Mouse (Mus musculus) forebrain, embryonic 16.5 days (tissue): ENCODE measurements around the gene Afap1. TPM values are rescaled to one million over a fixed set of nuclear protein-coding genes. Genes with fewer than 3 reads are reported as not detected.

Source experiments
- ATAC-seq: fragments of 200-750 bp; cut with Nextera tagmentation; 2 replicates; pipeline ENCODE4 v1.8.0; 2017; ENCODE audit warnings: mild to moderate bottlenecking, moderate library complexity
- H3K27ac ChIP-seq: fragments of 300-500 bp; sonication (generic); 2 replicates; pipeline ENCODE4 v1.5.1; 2014; ENCODE audit warnings: low read length, control low read depth
- H3K27me3 ChIP-seq: fragments of 300-500 bp; sonication (generic); replicated peaks from 2 replicates; pipeline ENCODE4 v1.6.1; 2014; ENCODE audit warnings: low read length; ENCODE audit not compliant: control insufficient read depth, insufficient read depth
- H3K36me3 ChIP-seq: fragments of 300-500 bp; sonication (generic); 2 replicates; pipeline ENCODE4 v1.6.1; 2014; ENCODE audit not compliant: control insufficient read depth, insufficient read depth
- H3K4me1 ChIP-seq: fragments of 300-500 bp; sonication (generic); replicated peaks from 2 replicates; pipeline ENCODE4 v1.6.1; 2014; ENCODE audit warnings: low read length; ENCODE audit not compliant: control insufficient read depth, insufficient read depth
- H3K4me2 ChIP-seq: fragments of 300-500 bp; sonication (generic); 2 replicates; pipeline ENCODE4 v1.6.1; 2014; ENCODE audit warnings: mild to moderate bottlenecking, low read length, control low read depth
- H3K4me3 ChIP-seq: fragments of 300-500 bp; sonication (generic); replicated peaks from 2 replicates; pipeline ENCODE4 v1.5.1; 2014; ENCODE audit warnings: mild to moderate bottlenecking, low read length, control low read depth
- H3K9ac ChIP-seq: fragments of 300-500 bp; sonication (generic); replicated peaks from 2 replicates; pipeline ENCODE4 v1.6.1; 2014; ENCODE audit warnings: low read depth, low read length, control low read depth
- H3K9me3 ChIP-seq: fragments of 300-500 bp; sonication (generic); 2 replicates; pipeline ENCODE4 v1.6.1; 2016; ENCODE audit warnings: low read length; ENCODE audit not compliant: control insufficient read depth
- WGBS: fragments of 180-500 bp; shearing (Covaris S2); extraction: QIAGEN DNeasy Blood & Tissue Kit; methylation state at CpG from one replicate; pipeline ENCODE4 v1.1.7; 2014; 5-methylcytosine and 5-hydroxymethylcytosine counted together
- polyA plus RNA-seq: library from polyadenylated mRNA; unstranded; fragments of >200 nt; fragmentation: Nextera tagmentation; extraction: Ambion mirVana; gene quantifications from 2 replicates; pipeline ENCODE4 v1.2.1, GENCODE M21; 2015

Afap1 gene
- polyA plus RNA-seq, 1 experiment from 2014 or later: 64.7 TPM

GRCm38 (mm10) chr5:35920557-35920956 lies 27.4 kb downstream of the Afap1 start:
- Histone ChIP-seq H3K27ac (no peak overlapping the region), H3K36me3 (no peaks in the 10 kb centered on the region), H3K4me1 (peaks cover 76% of the 10 kb centered on the region), H3K9me3 (no peaks in the 10 kb centered on the region), H3K27me3 (no peaks in the 10 kb centered on the region), H3K4me2 (no peak overlapping the region), H3K9ac (no peak overlapping the region), H3K4me3 (no peak overlapping the region)
- ATAC-seq: no peak

DNA sequence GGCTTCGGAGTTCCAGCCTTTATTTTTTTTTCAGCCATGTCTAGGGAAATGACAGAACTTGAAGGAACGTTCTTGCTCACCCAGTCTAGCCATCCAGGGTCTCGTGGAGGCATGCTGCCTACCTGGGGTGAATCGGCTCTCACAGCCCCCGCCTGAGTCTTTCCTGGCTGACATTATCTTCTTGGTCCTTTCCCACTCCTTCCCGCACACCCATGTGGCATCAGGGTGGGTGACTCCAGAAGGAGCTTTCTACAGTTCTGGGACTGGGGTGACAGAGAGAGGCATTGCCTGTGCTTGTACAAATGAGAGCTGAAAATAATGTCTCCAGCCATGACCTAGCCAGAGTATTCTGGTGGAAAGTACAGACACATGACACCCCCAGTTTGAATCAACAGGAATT lies 28.0 kb downstream of the Afap1 start:
- no peak overlapping the region for H3K27ac ChIP-seq
- no peaks in the 10 kb centered on the region for H3K36me3 ChIP-seq
- H3K9ac ChIP-seq: no peak overlapping the region
- H3K9me3 ChIP-seq: no peaks in the 10 kb centered on the region
- H3K4me3 ChIP-seq: no peak overlapping the region
- 82% methylated on average over 6 of the region's 6 CpGs for WGBS
- peaks cover 77% of the 10 kb centered on the region for H3K4me1 ChIP-seq
- H3K27me3 ChIP-seq: no peaks in the 10 kb centered on the region
- H3K4me2 ChIP-seq: no peak overlapping the region
- no peak for ATAC-seq

- 45% methylated on average over 10 of the region's 10 CpGs for WGBS
- Histone ChIP-seq H3K4me1 (peaks cover 80% of the 10 kb centered on the region), H3K9me3 (no peaks in the 10 kb centered on the region), H3K27ac (no peak overlapping the region; the same call in 1 of the 2 replicates), H3K9ac (no peak overlapping the region), H3K4me3 (no peak overlapping the region), H3K36me3 (no peaks in the 10 kb centered on the region), H3K27me3 (no peaks in the 10 kb centered on the region), H3K4me2 (no peak overlapping the region)
- no peak for ATAC-seq
These were observed 28.6 kb downstream of the Afap1 start for GRCm38 (mm10) chr5:35921595-35922254.

DNA sequence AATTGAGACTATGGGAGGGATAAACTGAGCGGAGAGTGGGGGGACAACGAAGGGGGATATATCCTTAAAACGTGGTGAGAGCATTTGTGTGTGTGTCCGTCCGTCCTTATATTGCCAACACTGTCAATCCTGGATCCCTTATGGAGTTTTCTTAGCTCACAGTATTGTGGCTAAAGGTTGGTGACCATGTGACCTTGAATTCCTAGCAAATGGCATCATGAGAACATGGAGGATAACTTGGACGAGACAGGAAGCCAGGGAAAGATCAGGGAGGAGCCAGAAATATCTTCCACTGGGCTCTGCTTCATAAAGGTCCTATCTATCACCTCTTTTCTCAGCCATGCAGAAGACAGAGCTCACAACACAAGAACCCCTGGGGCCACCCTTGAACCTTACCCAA lies 30.3 kb downstream of the Afap1 start:
- H3K27me3 ChIP-seq: no peaks in the 10 kb centered on the region

GRCm38 (mm10) chr5:35925171-35925634 lies 32.1 kb downstream of the Afap1 start:
- Histone ChIP-seq H3K4me2 (no peak overlapping the region; the same call in 1 of the 2 replicates), H3K9ac (no peak overlapping the region; the same call in 1 of the 2 replicates), H3K36me3 (no peaks in the 10 kb centered on the region), H3K4me1 (peaks cover 55% of the 10 kb centered on the region), H3K4me3 (no peak overlapping the region), H3K9me3 (no peaks in the 10 kb centered on the region), H3K27ac (peak overlapping the region; percentile 65), H3K27me3 (no peaks in the 10 kb centered on the region)
- 48% methylated on average over 12 of the region's 12 CpGs for WGBS
- ATAC-seq: peak; percentile 86

More for the DNA sequence above, 30.3 kb downstream of the Afap1 start:
- no peak for ATAC-seq
- H3K27ac ChIP-seq: no peak overlapping the region
- peaks cover 72% of the 10 kb centered on the region for H3K4me1 ChIP-seq
- no peak overlapping the region for H3K4me2 ChIP-seq
- H3K4me3 ChIP-seq: no peak overlapping the region
- H3K36me3 ChIP-seq: no peaks in the 10 kb centered on the region
- H3K9ac ChIP-seq: no peak overlapping the region
- WGBS: 90% methylated on average over 6 of the region's 6 CpGs
- no peaks in the 10 kb centered on the region for H3K9me3 ChIP-seq

GRCm38 (mm10) chr5:35926511-35926910 lies 33.4 kb downstream of the Afap1 start:
- H3K4me1 ChIP-seq: peaks cover 44% of the 10 kb centered on the region
- H3K9ac ChIP-seq: no peak overlapping the region
- WGBS: 53% methylated on average over 8 of the region's 8 CpGs

GRCm38 (mm10) chr5:35931296-35931695 lies 38.2 kb downstream of the Afap1 start:
- 75% methylated on average over 5 of the region's 5 CpGs for whole genome bisulfite sequencing
- H3K9me3 ChIP-seq: no peaks in the 10 kb centered on the region
- H3K27me3 ChIP-seq: no peaks in the 10 kb centered on the region
- H3K9ac ChIP-seq: no peak overlapping the region
- H3K36me3 ChIP-seq: no peaks in the 10 kb centered on the region
- H3K4me1 ChIP-seq: peaks cover 34% of the 10 kb centered on the region
- ATAC-seq: no peak
- no peak overlapping the region for H3K4me3 ChIP-seq
- no peak overlapping the region for H3K4me2 ChIP-seq
- H3K27ac ChIP-seq: no peak overlapping the region

More at GRCm38 (mm10) chr5:35926511-35926910, 33.4 kb downstream of the Afap1 start:
- Histone ChIP-seq H3K9me3 (no peaks in the 10 kb centered on the region), H3K27ac (no peak overlapping the region), H3K27me3 (no peaks in the 10 kb centered on the region), H3K36me3 (no peaks in the 10 kb centered on the region), H3K4me3 (no peak overlapping the region), H3K4me2 (no peak overlapping the region)
- no peak for ATAC-seq

DNA sequence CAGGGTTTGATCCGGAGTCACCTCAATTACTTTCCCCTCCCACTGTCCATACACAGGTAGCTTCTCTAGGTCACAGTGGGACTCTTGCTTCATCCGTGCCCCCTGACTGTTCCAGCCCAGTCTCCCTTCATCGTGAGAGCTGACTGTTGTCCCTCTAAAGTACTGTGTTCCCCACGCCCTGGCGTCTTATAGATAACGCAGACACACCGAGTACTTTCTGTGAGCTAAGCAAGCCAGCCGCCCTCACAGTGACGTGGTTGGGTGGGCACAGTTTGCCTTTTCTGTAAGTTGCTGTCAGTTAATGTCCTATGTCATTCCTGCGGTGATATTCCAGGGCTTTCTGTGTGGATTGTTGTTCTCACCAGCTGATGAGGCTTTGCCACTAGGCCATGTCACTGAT lies 39.9 kb downstream of the Afap1 start:
- ATAC-seq: no peak
- H3K4me2 ChIP-seq: no peak overlapping the region
- H3K27me3 ChIP-seq: no peaks in the 10 kb centered on the region
- no peaks in the 10 kb centered on the region for H3K9me3 ChIP-seq
- H3K4me3 ChIP-seq: no peak overlapping the region
- no peak overlapping the region for H3K9ac ChIP-seq
- peaks cover 28% of the 10 kb centered on the region for H3K4me1 ChIP-seq
- no peak overlapping the region for H3K27ac ChIP-seq
- WGBS: 84% methylated on average over 10 of the region's 10 CpGs
- peaks cover 4% of the 10 kb centered on the region; the same call in 1 of the 2 replicates for H3K36me3 ChIP-seq

DNA sequence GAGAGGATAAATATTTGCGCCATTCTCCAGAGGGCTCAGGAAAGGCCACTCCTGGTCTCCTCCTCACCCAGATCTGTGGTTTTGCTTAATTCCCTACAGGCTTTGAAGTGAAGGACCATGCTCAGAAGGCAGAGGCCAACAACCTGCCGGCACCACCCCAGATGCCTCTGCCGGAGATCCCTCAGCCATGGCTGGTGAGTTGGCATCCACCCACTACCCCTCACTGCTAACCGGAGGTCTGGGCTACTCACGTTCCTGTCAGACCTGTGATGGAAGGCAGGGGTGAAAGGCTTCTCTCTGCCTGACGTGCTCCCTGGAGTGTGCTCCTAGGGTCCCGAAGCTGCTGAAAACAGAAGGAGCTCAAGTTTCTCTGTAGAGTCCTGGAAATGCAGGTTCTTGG lies 42.8 kb downstream of the Afap1 start:
- peaks cover 4% of the 10 kb centered on the region; the same call in 1 of the 2 replicates for H3K36me3 ChIP-seq
- no peaks in the 10 kb centered on the region for H3K9me3 ChIP-seq
- H3K4me1 ChIP-seq: peaks cover 38% of the 10 kb centered on the region
- H3K9ac ChIP-seq: no peak overlapping the region
- no peak overlapping the region for H3K4me3 ChIP-seq
- no peak for ATAC-seq
- H3K27me3 ChIP-seq: no peaks in the 10 kb centered on the region
- no peak overlapping the region for H3K4me2 ChIP-seq
- 85% methylated on average over 7 of the region's 7 CpGs for WGBS
- H3K27ac ChIP-seq: no peak overlapping the region
